Mouse (Mus musculus): ENCODE measurements around the gene Hspb6.

GRCm38 (mm10) chr7:30557901-30558514, 6.0 kb downstream of the Hspb6 start:
- TF ChIP-seq CTCF (IDR thresholded peaks at IDR 0.05), result no peak
- no peak for TF ChIP-seq EP300 (IDR thresholded peaks at IDR 0.05)

Measured in lung, postnatal 0 days (tissue).